Mouse (Mus musculus): ENCODE measurements at regions not wholly inside any gene's neighbourhood (a gene's known extent, or its start where the extent isn't known, plus 50 kb on each side); places are given as distances from the start of the nearest gene placed in this dataset.

GRCm38 (mm10) chr7:76142455-76142854, 87.2 kb upstream of the Agbl1 start:
- no peak for DNase-seq (ENCODE audit: low spot score)

- no peak for DNase-seq (ENCODE audit: low spot score)
These were observed 83.3 kb upstream of the Agbl1 start for GRCm38 (mm10) chr7:76146385-76146784.

- DNase-seq (ENCODE audit: low spot score): no peak
These were observed 72.8 kb upstream of the Agbl1 start for GRCm38 (mm10) chr7:76156869-76157268.

- peak; percentile 37 for DNase-seq (ENCODE audit: low spot score)
These were observed 65.5 kb upstream of the Agbl1 start for GRCm38 (mm10) chr7:76164191-76164590.

- no peak for DNase-seq (ENCODE audit: low spot score)
These were observed 64.7 kb upstream of the Agbl1 start for GRCm38 (mm10) chr7:76164735-76165630.

GRCm38 (mm10) chr7:76170481-76170880, 59.2 kb upstream of the Agbl1 start:
- DNase-seq (ENCODE audit: low spot score): no peak

GRCm38 (mm10) chr7:76176235-76176634, 53.5 kb upstream of the Agbl1 start:
- peak; percentile 57 for DNase-seq (ENCODE audit: low spot score)

- no peak for DNase-seq (ENCODE audit: low spot score)
These were observed 52.3 kb upstream of the Agbl1 start for GRCm38 (mm10) chr7:76177420-76177819.

Measured in T-cell, adult 2 months (primary cell).